Mouse (Mus musculus) hindbrain, embryonic 14.5 days (tissue): Measurements from ENCODE around the gene AU022252. TPM values are rescaled to one million over a fixed set of nuclear protein-coding genes. Genes with fewer than 3 reads are reported as not detected.

Experiments used
- ATAC-seq: fragments of 200-750 bp; cut with Nextera tagmentation; 2 replicates; pipeline ENCODE4 v1.8.0; 2017; ENCODE audit warnings: moderate number of reproducible peaks, mild to moderate bottlenecking, moderate TSS enrichment, moderate library complexity; ENCODE audit not compliant: low FRiP score
- DNase-seq: peaks from one replicate; pipeline ENCODE4 v3.0.0-alpha.2; 2015; ENCODE audit warnings: low spot score
- H3K27ac ChIP-seq: fragments of 300-500 bp; sonication (generic); 2 replicates; pipeline ENCODE4 v1.5.1; 2014; ENCODE audit warnings: mild to moderate bottlenecking, moderate library complexity
- H3K27me3 ChIP-seq: fragments of 300-500 bp; sonication (generic); 2 replicates; pipeline ENCODE4 v1.6.1; 2014; ENCODE audit warnings: mild to moderate bottlenecking, low read length, mixed read lengths; ENCODE audit not compliant: control insufficient read depth, insufficient read depth
- H3K36me3 ChIP-seq: fragments of 300-500 bp; sonication (generic); replicated peaks from 2 replicates; pipeline ENCODE4 v1.6.1; 2014; ENCODE audit not compliant: control insufficient read depth, insufficient read depth
- H3K4me1 ChIP-seq: fragments of 300-500 bp; sonication (generic); replicated peaks from 2 replicates; pipeline ENCODE4 v1.6.1; 2014; ENCODE audit warnings: antibody characterized with exemption, low read length, mixed read lengths; ENCODE audit not compliant: control insufficient read depth, insufficient read depth
- H3K4me2 ChIP-seq: fragments of 300-500 bp; sonication (generic); replicated peaks from 2 replicates; pipeline ENCODE4 v1.6.1; 2014; ENCODE audit warnings: mild to moderate bottlenecking, moderate library complexity
- H3K4me3 ChIP-seq: fragments of 300-500 bp; sonication (generic); replicated peaks from 2 replicates; pipeline ENCODE4 v1.5.1; 2014; ENCODE audit warnings: mild to moderate bottlenecking, low read length
- H3K9ac ChIP-seq: fragments of 300-500 bp; sonication (generic); 2 replicates; pipeline ENCODE4 v1.6.1; 2014
- H3K9me3 ChIP-seq: fragments of 300-500 bp; sonication (generic); 2 replicates; pipeline ENCODE4 v1.6.1; 2016; ENCODE audit warnings: low read length; ENCODE audit not compliant: control insufficient read depth
- WGBS: fragments of 180-500 bp; shearing (Covaris S2); extraction: QIAGEN DNeasy Blood & Tissue Kit; methylation state at CpG from one replicate; pipeline ENCODE4 v1.1.7; 2014; 5-methylcytosine and 5-hydroxymethylcytosine counted together
- polyA plus RNA-seq: library from polyadenylated mRNA; unstranded; fragments of >200 nt; fragmentation: Nextera tagmentation; extraction: Ambion mirVana; gene quantifications from 2 replicates; pipeline ENCODE4 v1.2.1, GENCODE M21; 2014

The AU022252 gene
- polyA plus RNA-seq, 1 experiment from 2014 or later, result 26.3 TPM

DNA sequence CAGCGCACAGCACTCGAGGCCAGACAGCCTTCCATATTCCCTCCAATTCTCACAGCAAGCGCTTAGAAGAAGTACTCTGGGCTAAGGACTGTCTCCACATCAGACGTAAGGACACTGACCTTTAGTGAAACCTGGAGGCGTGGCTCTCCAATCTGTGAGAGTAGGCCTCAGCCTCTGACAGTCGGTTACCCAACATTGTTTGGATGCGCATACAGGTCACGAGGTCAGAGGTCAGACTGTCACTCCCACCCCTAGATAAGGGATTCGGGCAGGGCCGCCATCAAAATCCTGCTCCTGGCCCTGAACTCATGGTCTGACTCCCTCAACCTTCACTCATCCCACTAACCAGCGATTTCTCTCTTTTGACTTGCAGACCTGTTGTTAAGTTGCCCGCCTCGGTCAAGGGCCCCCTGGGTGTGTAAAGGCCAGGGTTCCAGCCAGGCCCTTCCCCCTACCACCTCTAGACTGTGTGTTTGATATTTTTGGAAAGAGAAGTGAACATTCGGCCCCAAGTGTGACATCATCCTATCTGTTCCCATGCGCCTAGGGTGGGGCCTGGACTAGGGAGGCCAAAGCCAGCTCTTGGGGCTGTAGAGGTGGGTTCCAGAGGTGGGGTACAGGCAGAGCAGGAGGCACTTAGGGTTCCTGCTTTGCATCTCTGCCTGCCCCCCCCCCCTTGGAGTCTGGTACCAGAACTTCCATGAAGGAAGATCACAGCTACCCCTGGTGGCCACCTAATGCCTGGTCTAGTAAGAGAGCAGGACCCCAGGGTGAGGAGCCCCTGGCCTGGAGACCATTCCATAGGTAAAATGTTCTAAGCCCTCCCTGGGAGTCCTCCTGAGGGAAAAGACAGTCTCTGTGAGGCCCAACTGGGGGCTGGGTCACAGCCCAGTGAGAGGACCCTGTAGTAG lies 27.1 kb upstream of the AU022252 start:
- Histone ChIP-seq H3K9ac (no peak overlapping the region), H3K36me3 (no peaks in the 10 kb centered on the region), H3K4me3 (no peak overlapping the region), H3K9me3 (no peaks in the 10 kb centered on the region), H3K4me1 (no peaks in the 10 kb centered on the region; the same call in 1 of the 2 replicates), H3K27ac (no peak overlapping the region), H3K4me2 (no peak overlapping the region), H3K27me3 (no peaks in the 10 kb centered on the region)
- DNase-seq (no peak), ATAC-seq (no peak)
- WGBS, result 77% methylated on average over 15 of the region's 15 CpGs

DNA sequence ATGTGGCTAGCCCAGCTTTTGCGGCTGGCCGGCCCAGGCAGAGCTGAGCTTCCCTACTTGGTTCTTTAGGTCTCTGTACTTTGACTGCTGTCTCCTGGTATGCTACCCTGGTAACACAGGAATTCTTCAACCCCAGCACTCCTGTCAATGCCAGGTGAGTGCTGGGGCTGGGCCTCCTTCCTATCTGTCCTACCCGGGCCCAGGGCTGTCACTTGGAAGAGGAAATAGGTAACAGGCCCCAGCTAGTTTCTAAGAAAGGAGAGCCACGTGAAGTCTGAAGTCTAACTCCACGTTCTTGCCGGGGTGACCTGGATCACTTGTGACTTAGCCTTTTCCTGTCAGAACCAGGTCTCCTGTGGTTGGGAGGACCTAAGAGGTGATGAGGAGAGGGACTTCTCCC lies 24.6 kb upstream of the AU022252 start:
- Histone ChIP-seq H3K27ac (no peak overlapping the region), H3K4me2 (no peak overlapping the region), H3K36me3 (no peaks in the 10 kb centered on the region), H3K4me1 (peaks cover 12% of the 10 kb centered on the region; the same call in 1 of the 2 replicates), H3K9ac (no peak overlapping the region), H3K27me3 (no peaks in the 10 kb centered on the region), H3K4me3 (no peak overlapping the region), H3K9me3 (no peaks in the 10 kb centered on the region)
- no peak for DNase-seq
- no peak for ATAC-seq
- WGBS, result 82% methylated on average over 6 of the region's 6 CpGs

DNA sequence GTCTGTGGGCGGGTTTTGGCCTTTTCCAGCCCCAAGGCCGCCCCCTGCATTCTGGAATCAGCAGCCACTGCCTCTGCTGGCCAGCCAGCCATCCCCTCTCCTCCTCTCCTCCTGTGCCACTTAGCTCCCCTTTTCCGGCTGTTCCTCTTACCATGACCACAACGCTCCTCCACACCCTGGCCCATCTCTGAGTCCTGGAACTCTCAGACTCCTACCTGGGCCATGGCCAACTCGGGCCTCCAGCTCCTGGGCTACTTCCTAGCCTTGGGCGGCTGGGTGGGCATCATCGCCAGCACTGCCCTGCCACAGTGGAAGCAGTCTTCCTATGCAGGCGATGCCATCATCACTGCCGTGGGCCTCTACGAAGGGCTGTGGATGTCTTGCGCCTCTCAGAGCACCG lies 22.8 kb upstream of the AU022252 start, which contains the start of gene Cldn19:
Gene Cldn19 (plus strand): TSS at position 64 of the 400 bp plus-strand sequence.
- H3K27ac ChIP-seq, result peak within 1 kb of the TSS; percentile 67
- H3K36me3 ChIP-seq, result no peaks in the 10 kb centered on the region
- no peaks in the 10 kb centered on the region for H3K9me3 ChIP-seq
- H3K4me2 ChIP-seq, result no peak within 1 kb of the TSS
- peaks cover 12% of the 10 kb centered on the region; the same call in 1 of the 2 replicates for H3K4me1 ChIP-seq
- WGBS, result 70% methylated on average over 12 of the region's 12 CpGs
- DNase-seq, result no peak
- no peaks in the 10 kb centered on the region for H3K27me3 ChIP-seq
- no peak within 1 kb of the TSS for H3K4me3 ChIP-seq
- peak within 1 kb of the TSS; percentile 31; the same call in 1 of the 2 replicates for H3K9ac ChIP-seq
- no peak for ATAC-seq

DNA sequence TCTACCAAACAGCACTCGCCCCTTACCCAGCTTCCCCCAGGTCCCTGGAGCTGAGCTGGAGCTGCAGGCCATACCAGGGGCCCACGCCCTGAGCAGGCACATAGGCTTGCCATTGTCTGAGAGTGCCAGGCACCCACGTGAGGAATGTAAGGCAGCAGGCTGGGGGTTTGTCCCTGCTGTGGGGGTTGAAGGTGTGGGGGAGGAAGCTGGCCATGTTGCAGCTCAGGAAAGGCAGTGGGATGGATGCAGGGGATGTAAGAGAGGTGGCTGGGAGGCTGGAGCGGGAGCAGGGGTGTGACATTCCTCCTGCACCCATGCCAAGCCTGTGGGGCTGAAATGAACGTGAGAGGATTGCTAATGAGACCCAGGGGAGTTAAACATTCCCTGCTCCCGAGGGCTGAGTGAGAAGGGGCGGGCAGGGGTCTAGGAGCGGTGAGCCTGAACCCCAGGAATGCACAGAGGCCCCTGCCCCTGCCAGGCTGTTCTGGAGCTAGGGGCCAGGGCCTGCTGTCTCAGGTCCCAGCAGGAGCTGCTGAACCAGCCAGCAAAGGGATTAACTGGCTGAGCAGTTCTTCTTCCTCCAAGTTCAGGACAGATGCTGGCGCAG lies 21.6 kb upstream of the AU022252 start:
- Histone ChIP-seq H3K27me3 (no peaks in the 10 kb centered on the region), H3K9me3 (no peaks in the 10 kb centered on the region), H3K27ac (peak overlapping the region; percentile 67), H3K4me1 (peaks cover 12% of the 10 kb centered on the region; the same call in 1 of the 2 replicates), H3K9ac (peak overlapping the region; percentile 31; the same call in 1 of the 2 replicates), H3K36me3 (no peaks in the 10 kb centered on the region), H3K4me2 (no peak overlapping the region), H3K4me3 (no peak overlapping the region)
- DNase-seq (peak; percentile 58), ATAC-seq (peak; percentile 68; the same call in 1 of the 2 replicates)
- 16% methylated on average over 9 of the region's 9 CpGs for WGBS

DNA sequence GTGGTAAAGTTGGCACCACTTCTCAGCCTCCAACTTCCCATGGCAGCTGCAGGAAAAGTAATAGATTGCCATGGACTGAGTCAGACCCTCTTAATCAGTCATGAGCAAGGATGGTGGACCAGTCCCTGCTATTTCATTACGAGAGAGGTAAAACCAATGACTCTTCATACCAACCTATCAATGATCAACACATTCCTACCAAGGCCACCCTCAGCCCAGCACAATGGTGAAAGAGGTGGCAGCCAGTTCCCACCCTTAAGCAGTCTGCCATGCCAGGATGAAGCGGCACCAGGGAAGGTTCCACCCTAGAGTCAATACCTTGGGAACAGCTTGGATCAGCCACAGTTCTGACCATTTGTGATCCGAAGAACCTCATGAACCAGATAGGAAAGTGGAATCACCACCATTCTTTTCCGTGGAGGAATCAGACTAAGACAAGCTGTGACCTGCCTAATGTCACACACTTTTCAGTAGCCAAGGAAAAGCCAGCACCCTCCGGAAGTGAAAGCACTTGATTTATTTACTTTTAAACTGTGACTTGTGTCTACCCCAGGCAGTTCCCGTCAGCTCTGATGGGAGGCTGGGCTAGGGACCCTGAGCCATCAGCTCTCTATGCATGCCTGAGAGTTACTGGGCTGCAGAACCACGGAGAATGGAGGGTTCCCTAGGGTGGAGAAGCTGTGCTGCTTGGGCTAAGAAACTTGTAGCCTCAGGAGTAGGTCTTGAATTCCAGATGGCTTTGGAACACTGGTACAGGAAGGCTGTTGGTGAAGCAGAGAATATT lies 19.7 kb upstream of the AU022252 start:
- no peaks in the 10 kb centered on the region for H3K27me3 ChIP-seq
- peaks cover 18% of the 10 kb centered on the region; the same call in 1 of the 2 replicates for H3K4me1 ChIP-seq
- DNase-seq (no peak), ATAC-seq (no peak)
- no peaks in the 10 kb centered on the region for H3K9me3 ChIP-seq
- no peak overlapping the region for H3K4me2 ChIP-seq
- H3K4me3 ChIP-seq, result no peak overlapping the region
- H3K27ac ChIP-seq, result no peak overlapping the region
- peaks cover 8% of the 10 kb centered on the region for H3K36me3 ChIP-seq
- H3K9ac ChIP-seq, result no peak overlapping the region
- 74% methylated on average over 7 of the region's 7 CpGs for WGBS

DNA sequence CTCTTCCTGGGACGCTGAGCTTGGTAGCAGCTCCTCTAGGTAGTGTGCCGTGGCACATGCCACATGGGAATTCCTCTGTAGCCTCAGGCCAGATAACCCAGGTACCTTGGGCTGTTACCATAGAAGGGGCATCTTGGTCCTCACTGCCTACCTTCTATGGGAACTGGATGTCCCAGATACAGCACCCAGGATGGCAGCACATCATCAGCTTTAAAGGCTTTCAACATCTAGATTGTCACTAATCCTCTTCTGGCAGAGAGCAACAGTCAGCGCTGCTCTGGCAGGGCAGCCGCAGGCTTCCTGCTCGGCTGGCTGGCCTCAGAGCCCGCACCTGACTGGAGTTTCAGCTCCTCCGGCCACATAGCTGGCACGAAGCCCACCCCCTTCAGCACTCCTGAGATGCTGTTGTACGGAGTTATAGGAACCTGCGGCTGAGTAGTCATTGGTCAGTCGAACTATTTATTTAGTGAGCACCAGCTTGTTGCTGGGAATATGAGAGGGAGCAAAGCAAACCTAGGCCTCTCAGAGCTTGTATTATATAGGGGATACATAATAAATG lies 16.0 kb upstream of the AU022252 start:
- 80% methylated on average over 11 of the region's 11 CpGs for WGBS

DNA sequence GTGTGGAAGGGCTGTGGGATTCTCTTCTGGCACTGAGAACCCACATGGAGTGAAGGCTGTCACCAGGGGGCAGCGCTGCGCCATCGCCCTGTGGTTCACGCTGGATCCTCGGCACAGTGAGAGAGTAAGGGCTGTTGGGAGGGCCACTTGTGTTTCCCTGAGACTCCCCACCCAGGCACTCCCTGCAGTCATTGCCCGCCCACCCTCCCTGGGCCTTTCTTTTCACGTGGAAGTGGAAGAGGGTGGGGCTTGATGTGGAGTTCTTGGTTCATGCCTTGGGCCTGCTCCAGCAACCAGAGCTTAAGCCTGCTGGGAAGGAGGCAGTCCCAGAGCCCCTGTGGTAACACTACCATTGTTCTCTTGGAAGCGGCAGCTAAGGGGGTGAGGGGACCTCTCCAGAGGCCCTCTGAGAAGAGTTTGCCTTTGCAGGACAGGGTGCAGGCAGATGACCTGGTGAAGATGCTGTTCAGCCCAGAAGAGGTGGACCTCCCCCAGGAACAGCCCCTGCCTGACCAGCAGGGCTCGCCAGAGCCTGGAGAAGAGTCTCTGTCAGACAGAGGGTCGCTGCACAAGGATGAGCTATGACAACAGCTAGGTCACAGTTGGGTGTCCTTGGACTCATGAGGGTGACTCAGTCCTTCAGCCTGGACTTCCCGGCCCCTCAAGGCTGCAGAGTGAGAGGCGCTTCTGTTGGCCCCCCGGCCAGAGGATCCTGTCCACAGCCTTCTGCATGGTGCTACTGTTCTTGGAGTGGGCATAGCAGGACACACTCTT lies 15.1 kb upstream of the AU022252 start:
- Histone ChIP-seq H3K9me3 (no peaks in the 10 kb centered on the region), H3K27me3 (no peaks in the 10 kb centered on the region), H3K4me2 (no peak overlapping the region), H3K9ac (no peak overlapping the region), H3K36me3 (peaks cover 41% of the 10 kb centered on the region), H3K27ac (0 out of 2 replicates have a peak overlapping the region, but pooled peaks have one; percentile 20), H3K4me1 (peaks cover 8% of the 10 kb centered on the region; the same call in 1 of the 2 replicates), H3K4me3 (no peak overlapping the region)
- 22% methylated on average over 13 of the region's 13 CpGs for WGBS
- DNase-seq (peak; percentile 63), ATAC-seq (peak; percentile 67)

More for the DNA sequence above, 16.0 kb upstream of the AU022252 start:
- DNase-seq (no peak), ATAC-seq (no peak)
- Histone ChIP-seq H3K4me1 (peaks cover 9% of the 10 kb centered on the region; the same call in 1 of the 2 replicates), H3K9ac (no peak overlapping the region), H3K36me3 (peaks cover 32% of the 10 kb centered on the region), H3K9me3 (no peaks in the 10 kb centered on the region), H3K4me3 (no peak overlapping the region), H3K27ac (0 out of 2 replicates have a peak overlapping the region, but pooled peaks have one; percentile 20), H3K4me2 (no peak overlapping the region), H3K27me3 (no peaks in the 10 kb centered on the region)

DNA sequence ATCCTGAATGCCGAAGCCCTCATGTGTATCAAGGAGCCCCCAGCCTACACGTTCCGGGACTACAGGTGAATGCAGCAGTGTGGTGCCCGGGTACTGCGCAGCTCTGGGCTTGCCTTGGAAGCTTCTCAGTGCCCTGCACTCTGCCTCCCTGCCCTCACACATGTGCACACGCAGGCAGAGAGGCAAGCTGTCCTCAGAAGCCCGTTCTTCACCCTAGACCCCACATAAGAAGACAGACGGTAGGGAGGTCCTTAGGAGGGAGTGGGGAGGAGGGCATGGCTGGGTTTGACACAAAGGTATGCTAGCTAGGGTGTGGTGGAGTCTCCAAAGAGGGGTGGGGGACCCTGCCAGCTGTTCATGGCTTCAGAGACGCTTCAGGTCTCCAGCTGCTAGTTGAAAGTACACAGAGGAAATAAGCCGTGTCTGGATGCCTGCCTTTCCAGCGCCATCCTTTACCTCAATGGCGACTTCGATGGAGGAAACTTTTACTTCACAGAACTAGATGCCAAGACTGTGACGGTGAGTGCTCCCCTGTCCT lies 14.2 kb upstream of the AU022252 start:
- Histone ChIP-seq H3K27me3 (no peaks in the 10 kb centered on the region), H3K4me2 (no peak overlapping the region), H3K36me3 (peaks cover 50% of the 10 kb centered on the region), H3K27ac (no peak overlapping the region), H3K4me3 (no peak overlapping the region), H3K4me1 (peaks cover 8% of the 10 kb centered on the region; the same call in 1 of the 2 replicates), H3K9ac (no peak overlapping the region), H3K9me3 (no peaks in the 10 kb centered on the region)
- DNase-seq (no peak), ATAC-seq (no peak)
- 77% methylated on average over 14 of the region's 14 CpGs for WGBS
